Mouse (Mus musculus): ENCODE data around the gene Hivep3.

Gene Hivep3

GRCm38 (mm10) chr4:120104599-120104998 lies 371.0 kb downstream of the Hivep3 start:
- DNase-seq (ENCODE audit: low spot score): no peak

GRCm38 (mm10) chr4:120106362-120106761 lies 372.8 kb downstream of the Hivep3 start:
- DNase-seq (ENCODE audit: low spot score): no peak

- DNase-seq (ENCODE audit: low spot score): no peak
Measured at GRCm38 (mm10) chr4:120107787-120108186, 374.2 kb downstream of the Hivep3 start.

- no peak for DNase-seq (ENCODE audit: low spot score)
Measured at GRCm38 (mm10) chr4:120115516-120115915, 381.9 kb downstream of the Hivep3 start.

- no peak for DNase-seq (ENCODE audit: low spot score)
Measured at GRCm38 (mm10) chr4:120116312-120116711, 382.7 kb downstream of the Hivep3 start.

- DNase-seq (ENCODE audit: low spot score): peak; percentile 7
Measured at GRCm38 (mm10) chr4:120120276-120120675, 386.7 kb downstream of the Hivep3 start.

GRCm38 (mm10) chr4:120124656-120125055 lies 391.1 kb downstream of the Hivep3 start:
- DNase-seq (ENCODE audit: low spot score): no peak

- no peak for DNase-seq (ENCODE audit: low spot score)
Measured at GRCm38 (mm10) chr4:120126047-120126446, 392.5 kb downstream of the Hivep3 start.

- no peak for DNase-seq (ENCODE audit: low spot score)
Measured at GRCm38 (mm10) chr4:120127333-120127732, 393.7 kb downstream of the Hivep3 start.

GRCm38 (mm10) chr4:120128033-120128432 lies 394.4 kb downstream of the Hivep3 start:
- DNase-seq (ENCODE audit: low spot score): no peak

GRCm38 (mm10) chr4:120129233-120129885 lies 395.8 kb downstream of the Hivep3 start:
- DNase-seq (ENCODE audit: low spot score): peak; percentile 19

GRCm38 (mm10) chr4:120130926-120131325 lies 397.3 kb downstream of the Hivep3 start:
- no peak for DNase-seq (ENCODE audit: low spot score)

GRCm38 (mm10) chr4:120131441-120132220 lies 398.0 kb downstream of the Hivep3 start:
- DNase-seq (ENCODE audit: low spot score): no peak

GRCm38 (mm10) chr4:120134223-120134622 lies 400.6 kb downstream of the Hivep3 start:
- no peak for DNase-seq (ENCODE audit: low spot score)

GRCm38 (mm10) chr4:120141810-120142209 lies 408.2 kb downstream of the Hivep3 start:
- no peak for DNase-seq (ENCODE audit: low spot score)

GRCm38 (mm10) chr4:120142905-120143304 lies 409.3 kb downstream of the Hivep3 start:
- no peak for DNase-seq (ENCODE audit: low spot score)

- DNase-seq (ENCODE audit: low spot score): no peak
Measured at GRCm38 (mm10) chr4:120144343-120144742, 410.8 kb downstream of the Hivep3 start.

GRCm38 (mm10) chr4:120145931-120146330 lies 412.3 kb downstream of the Hivep3 start:
- no peak for DNase-seq (ENCODE audit: low spot score)

- peak; percentile 28 for DNase-seq (ENCODE audit: low spot score)
Measured at GRCm38 (mm10) chr4:120148291-120149141, 414.9 kb downstream of the Hivep3 start.

GRCm38 (mm10) chr4:120149142-120149524 lies 415.5 kb downstream of the Hivep3 start:
- no peak for DNase-seq (ENCODE audit: low spot score)

GRCm38 (mm10) chr4:120150345-120150920 lies 416.8 kb downstream of the Hivep3 start:
- no peak for DNase-seq (ENCODE audit: low spot score)

GRCm38 (mm10) chr4:120151906-120152305 lies 418.3 kb downstream of the Hivep3 start:
- no peak for DNase-seq (ENCODE audit: low spot score)
